Mouse (Mus musculus) midbrain, embryonic 13.5 days (tissue): ENCODE results near the gene Bcap29. TPM values are rescaled to one million over a fixed set of nuclear protein-coding genes. Genes with fewer than 3 reads are reported as not detected.

Source experiments
- ATAC-seq: fragments of 200-750 bp; cut with Nextera tagmentation; 2 replicates; pipeline ENCODE4 v1.8.0; 2017; ENCODE audit warnings: mild to moderate bottlenecking, moderate TSS enrichment, moderate library complexity
- H3K27ac ChIP-seq: fragments of 300-500 bp; sonication (generic); 2 replicates; pipeline ENCODE4 v1.5.1; 2015; ENCODE audit warnings: inconsistent platforms, mild to moderate bottlenecking, moderate library complexity
- H3K27me3 ChIP-seq: fragments of 300-500 bp; sonication (generic); 2 replicates; pipeline ENCODE4 v1.6.1; 2015; ENCODE audit warnings: mild to moderate bottlenecking, inconsistent platforms
- H3K36me3 ChIP-seq: fragments of 300-500 bp; sonication (generic); 2 replicates; pipeline ENCODE4 v1.6.1; 2015; ENCODE audit warnings: mild to moderate bottlenecking, inconsistent platforms
- H3K4me1 ChIP-seq: fragments of 300-500 bp; sonication (generic); replicated peaks from 2 replicates; pipeline ENCODE4 v1.6.1; 2015; ENCODE audit warnings: inconsistent platforms
- H3K4me2 ChIP-seq: fragments of 300-500 bp; sonication (generic); replicated peaks from 2 replicates; pipeline ENCODE4 v1.6.1; 2015; ENCODE audit warnings: moderate library complexity, mild to moderate bottlenecking, inconsistent platforms
- H3K4me3 ChIP-seq: fragments of 300-500 bp; sonication (generic); replicated peaks from 2 replicates; pipeline ENCODE4 v1.5.1; 2015; ENCODE audit warnings: mild to moderate bottlenecking, inconsistent platforms
- H3K9ac ChIP-seq: fragments of 300-500 bp; sonication (generic); replicated peaks from 2 replicates; pipeline ENCODE4 v1.6.1; 2015; ENCODE audit warnings: mild to moderate bottlenecking, inconsistent platforms
- H3K9me3 ChIP-seq: fragments of 300-500 bp; sonication (generic); 2 replicates; pipeline ENCODE4 v1.6.1; 2016; ENCODE audit warnings: mild to moderate bottlenecking, inconsistent platforms
- WGBS: fragments of 180-500 bp; shearing (Covaris S2); methylation state at CpG from one replicate; pipeline ENCODE4 v1.1.7; 2015; 5-methylcytosine and 5-hydroxymethylcytosine counted together
- polyA plus RNA-seq: library from polyadenylated mRNA; unstranded; fragments of >200 nt; fragmentation: Nextera tagmentation; extraction: Ambion mirVana; gene quantifications from 2 replicates; pipeline ENCODE4 v1.2.1, GENCODE M21; 2015

Bcap29 gene
- polyA plus RNA-seq, 1 experiment from 2014 or later: 24.5 TPM

GRCm38 (mm10) chr12:31620106-31620505, 14.4 kb downstream of the Bcap29 start:
- no peak for ATAC-seq
- 87% methylated on average over 8 of the region's 8 CpGs for WGBS

DNA sequence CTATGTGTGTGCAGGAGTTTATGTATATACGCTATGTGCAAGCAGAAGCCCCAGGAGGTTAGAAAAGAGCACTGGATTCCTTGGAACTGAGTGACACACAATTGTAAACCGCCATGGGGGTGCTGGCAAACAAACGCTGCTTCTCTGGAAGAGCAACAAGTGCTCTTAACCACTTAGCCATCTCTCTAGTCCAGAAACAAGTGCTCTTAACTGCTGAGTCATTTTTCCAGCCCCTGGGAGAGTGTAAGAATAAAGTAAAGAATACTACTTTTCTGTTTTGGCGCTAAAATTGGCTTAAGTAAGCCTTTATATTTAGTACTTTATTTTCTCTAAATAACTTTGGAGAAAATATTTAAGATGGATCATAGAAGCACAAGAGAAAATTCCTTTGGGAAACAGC, 21.1 kb downstream of the Bcap29 start:
- Histone ChIP-seq H3K4me3 (no peak overlapping the region), H3K9me3 (no peaks in the 10 kb centered on the region), H3K27me3 (no peaks in the 10 kb centered on the region), H3K4me2 (no peak overlapping the region), H3K27ac (no peak overlapping the region), H3K9ac (no peak overlapping the region), H3K36me3 (peaks cover 6% of the 10 kb centered on the region; the same call in 1 of the 2 replicates), H3K4me1 (no peaks in the 10 kb centered on the region)
- ATAC-seq: no peak
- WGBS: 48% methylated on average over 4 of the region's 4 CpGs

More at GRCm38 (mm10) chr12:31620106-31620505, 14.4 kb downstream of the Bcap29 start:
- Histone ChIP-seq H3K27me3 (no peaks in the 10 kb centered on the region), H3K9ac (no peak overlapping the region), H3K4me2 (no peak overlapping the region), H3K36me3 (peaks cover 6% of the 10 kb centered on the region; the same call in 1 of the 2 replicates), H3K27ac (no peak overlapping the region), H3K4me1 (0 out of 2 replicates have a peak, but pooled peaks cover 2% of the 10 kb centered on the region), H3K9me3 (no peaks in the 10 kb centered on the region), H3K4me3 (no peak overlapping the region)

DNA sequence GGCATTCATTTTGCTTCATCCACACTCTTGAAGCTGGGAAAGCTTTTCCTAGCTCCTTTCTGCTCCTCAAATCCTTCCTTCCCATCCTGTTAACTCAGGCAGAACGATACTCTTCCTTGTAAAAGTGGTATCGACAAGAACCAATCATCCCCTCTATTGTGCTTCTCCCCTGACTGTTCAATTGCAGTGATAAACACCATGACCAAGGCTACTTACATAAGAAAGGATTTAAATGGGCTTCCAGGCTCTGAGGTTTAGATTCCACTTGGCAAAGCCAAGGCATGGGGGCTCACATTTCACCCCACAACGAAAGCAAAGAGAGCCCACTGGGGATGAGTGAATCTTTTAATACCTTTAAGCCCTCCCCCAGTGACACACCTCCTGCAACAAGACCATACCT, 26.3 kb downstream of the Bcap29 start:
- no peak overlapping the region for H3K4me3 ChIP-seq
- WGBS: 6% methylated on average over 3 of the region's 3 CpGs

DNA sequence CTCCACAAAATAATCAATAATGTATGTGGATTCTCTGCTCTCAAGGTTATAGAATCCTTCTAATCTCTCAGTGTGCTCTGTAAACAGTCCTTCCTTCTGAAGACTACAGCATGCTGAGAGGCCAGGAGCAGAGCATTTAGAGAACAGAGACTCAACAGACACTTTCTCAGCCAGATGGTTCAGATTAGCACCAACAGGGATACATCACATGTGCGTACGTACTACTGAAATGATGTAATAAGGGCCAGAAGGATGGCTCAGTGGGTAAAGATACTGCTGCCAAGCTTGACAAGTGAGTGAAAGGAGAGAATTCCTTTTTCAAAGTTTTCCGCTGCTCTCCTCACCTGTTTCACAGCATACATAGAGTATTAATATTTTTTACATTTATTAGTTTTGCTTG, 29.6 kb downstream of the Bcap29 start:
- H3K4me1 ChIP-seq: no peaks in the 10 kb centered on the region
- WGBS: 86% methylated on average over 3 of the region's 3 CpGs
- H3K27ac ChIP-seq: no peak overlapping the region
- H3K36me3 ChIP-seq: no peaks in the 10 kb centered on the region
- H3K4me3 ChIP-seq: no peak overlapping the region
- H3K9me3 ChIP-seq: no peaks in the 10 kb centered on the region
- no peak for ATAC-seq
- H3K9ac ChIP-seq: no peak overlapping the region
- H3K4me2 ChIP-seq: no peak overlapping the region
- H3K27me3 ChIP-seq: no peaks in the 10 kb centered on the region

More for the DNA sequence above, 26.3 kb downstream of the Bcap29 start:
- no peaks in the 10 kb centered on the region for H3K27me3 ChIP-seq
- no peak overlapping the region for H3K4me2 ChIP-seq
- H3K36me3 ChIP-seq: no peaks in the 10 kb centered on the region
- ATAC-seq: no peak
- no peak overlapping the region for H3K9ac ChIP-seq
- H3K27ac ChIP-seq: no peak overlapping the region
- H3K9me3 ChIP-seq: no peaks in the 10 kb centered on the region
- H3K4me1 ChIP-seq: no peaks in the 10 kb centered on the region

DNA sequence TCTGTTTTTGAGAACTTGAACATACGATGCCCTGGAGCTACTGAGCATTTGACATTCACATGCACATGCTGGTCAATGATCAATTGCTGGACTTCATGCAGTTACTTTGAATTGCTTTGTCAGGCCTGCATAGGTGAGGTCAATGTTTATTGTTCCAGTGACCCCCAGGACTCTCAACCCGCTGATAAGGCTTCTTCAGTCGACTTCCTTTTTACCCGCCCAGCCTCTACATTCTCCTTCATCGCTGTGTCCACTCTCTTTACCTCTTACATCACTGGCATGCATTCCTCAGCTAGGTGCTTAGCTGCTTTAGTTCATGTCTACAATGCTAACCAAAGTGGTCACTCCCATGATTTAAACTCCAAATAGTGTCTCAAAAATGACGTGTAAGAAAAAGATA, 30.9 kb downstream of the Bcap29 start:
- Histone ChIP-seq H3K27me3 (no peaks in the 10 kb centered on the region), H3K4me3 (no peak overlapping the region), H3K9me3 (no peaks in the 10 kb centered on the region), H3K4me2 (no peak overlapping the region), H3K27ac (no peak overlapping the region), H3K36me3 (no peaks in the 10 kb centered on the region), H3K4me1 (no peaks in the 10 kb centered on the region), H3K9ac (no peak overlapping the region)
- no peak for ATAC-seq
- 81% methylated on average over 6 of the region's 6 CpGs for WGBS

DNA sequence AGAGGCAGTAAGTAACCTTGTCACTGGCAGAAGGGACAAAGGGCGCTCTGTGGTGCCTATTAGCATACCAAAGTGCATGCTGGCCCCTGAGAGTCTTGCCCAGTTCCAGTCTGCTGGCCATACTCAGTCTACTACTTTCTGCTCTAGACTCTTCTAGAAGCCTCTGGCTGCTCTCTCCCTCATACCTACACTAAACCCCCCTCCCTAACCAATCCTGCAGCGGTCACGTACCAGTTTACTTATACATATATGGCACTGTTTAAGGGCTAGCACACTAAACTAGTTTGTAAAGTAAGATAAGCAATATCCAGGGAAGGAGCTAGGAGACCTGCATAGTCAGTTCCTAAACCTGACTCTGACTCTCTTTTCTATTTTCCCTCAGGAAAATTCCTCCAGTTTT, 40.2 kb downstream of the Bcap29 start:
- Histone ChIP-seq H3K4me1 (no peaks in the 10 kb centered on the region), H3K4me3 (no peak overlapping the region), H3K4me2 (no peak overlapping the region), H3K27me3 (no peaks in the 10 kb centered on the region), H3K27ac (no peak overlapping the region), H3K9ac (no peak overlapping the region), H3K36me3 (no peaks in the 10 kb centered on the region), H3K9me3 (no peaks in the 10 kb centered on the region; the same call in 1 of the 2 replicates)
- no peak for ATAC-seq
- WGBS: 72% methylated on average over 3 of the region's 3 CpGs

- no peak for ATAC-seq
- H3K4me1 ChIP-seq: no peaks in the 10 kb centered on the region
- H3K36me3 ChIP-seq: no peaks in the 10 kb centered on the region
- H3K27ac ChIP-seq: no peak overlapping the region
- no peaks in the 10 kb centered on the region for H3K27me3 ChIP-seq
- H3K9me3 ChIP-seq: no peaks in the 10 kb centered on the region; the same call in 1 of the 2 replicates
- H3K4me2 ChIP-seq: no peak overlapping the region
- no peak overlapping the region for H3K4me3 ChIP-seq
- no peak overlapping the region for H3K9ac ChIP-seq
- 34% methylated on average over 3 of the region's 3 CpGs for WGBS
Observed at GRCm38 (mm10) chr12:31592011-31592410, 42.4 kb downstream of the Bcap29 start.

DNA sequence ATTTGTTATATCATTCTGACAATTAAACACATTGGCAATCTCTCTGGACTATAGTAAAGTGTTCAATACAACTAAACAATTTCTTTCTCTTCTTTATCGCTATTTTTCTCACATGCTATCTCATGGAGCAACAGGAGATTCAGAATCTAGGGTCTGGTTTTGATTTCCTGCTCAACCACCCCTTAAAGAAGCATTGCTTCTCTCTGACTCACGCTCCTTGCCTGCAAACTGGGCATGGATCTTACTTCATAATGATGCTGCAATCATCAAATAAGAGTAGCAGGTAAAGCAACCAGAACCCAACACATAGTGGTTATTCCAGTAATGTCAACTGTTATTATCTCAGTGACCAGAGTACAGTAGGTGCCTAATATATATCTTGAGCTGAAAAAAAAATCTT, 50.7 kb downstream of the Bcap29 start:
- Histone ChIP-seq H3K4me3 (no peak overlapping the region), H3K9ac (no peak overlapping the region), H3K27me3 (no peaks in the 10 kb centered on the region), H3K4me2 (no peak overlapping the region), H3K27ac (no peak overlapping the region), H3K4me1 (peaks cover 10% of the 10 kb centered on the region; the same call in 1 of the 2 replicates), H3K36me3 (no peaks in the 10 kb centered on the region), H3K9me3 (no peaks in the 10 kb centered on the region)
- 90% methylated on average over 2 of the region's 2 CpGs for WGBS
- no peak for ATAC-seq

GRCm38 (mm10) chr12:31582081-31582480, 52.4 kb downstream of the Bcap29 start:
- no peak overlapping the region for H3K4me2 ChIP-seq
- ATAC-seq: no peak
- no peak overlapping the region for H3K4me3 ChIP-seq
- no peaks in the 10 kb centered on the region for H3K36me3 ChIP-seq
- no peak overlapping the region for H3K27ac ChIP-seq
- H3K4me1 ChIP-seq: peaks cover 10% of the 10 kb centered on the region; the same call in 1 of the 2 replicates
- WGBS: 93% methylated on average over 5 of the region's 5 CpGs
- H3K9ac ChIP-seq: no peak overlapping the region
- no peaks in the 10 kb centered on the region for H3K9me3 ChIP-seq
- no peaks in the 10 kb centered on the region for H3K27me3 ChIP-seq

- ATAC-seq: no peak; the same call in 1 of the 2 replicates
- Histone ChIP-seq H3K4me2 (no peak overlapping the region), H3K9ac (no peak overlapping the region), H3K4me1 (peaks cover 10% of the 10 kb centered on the region; the same call in 1 of the 2 replicates), H3K4me3 (no peak overlapping the region), H3K9me3 (no peaks in the 10 kb centered on the region), H3K36me3 (no peaks in the 10 kb centered on the region), H3K27ac (no peak overlapping the region), H3K27me3 (no peaks in the 10 kb centered on the region)
- 35% methylated on average over 7 of the region's 7 CpGs for WGBS
Observed at GRCm38 (mm10) chr12:31581319-31581810, 53.1 kb downstream of the Bcap29 start.

- no peak overlapping the region for H3K27ac ChIP-seq
- no peaks in the 10 kb centered on the region for H3K9me3 ChIP-seq
- H3K4me3 ChIP-seq: no peak overlapping the region
- peak; percentile 97 for ATAC-seq
- H3K4me1 ChIP-seq: peaks cover 10% of the 10 kb centered on the region; the same call in 1 of the 2 replicates
- H3K9ac ChIP-seq: no peak overlapping the region
- H3K4me2 ChIP-seq: no peak overlapping the region
- no peaks in the 10 kb centered on the region for H3K27me3 ChIP-seq
- WGBS: 72% methylated on average over 5 of the region's 5 CpGs
- H3K36me3 ChIP-seq: no peaks in the 10 kb centered on the region
Observed at GRCm38 (mm10) chr12:31580634-31581318, 53.7 kb downstream of the Bcap29 start.

DNA sequence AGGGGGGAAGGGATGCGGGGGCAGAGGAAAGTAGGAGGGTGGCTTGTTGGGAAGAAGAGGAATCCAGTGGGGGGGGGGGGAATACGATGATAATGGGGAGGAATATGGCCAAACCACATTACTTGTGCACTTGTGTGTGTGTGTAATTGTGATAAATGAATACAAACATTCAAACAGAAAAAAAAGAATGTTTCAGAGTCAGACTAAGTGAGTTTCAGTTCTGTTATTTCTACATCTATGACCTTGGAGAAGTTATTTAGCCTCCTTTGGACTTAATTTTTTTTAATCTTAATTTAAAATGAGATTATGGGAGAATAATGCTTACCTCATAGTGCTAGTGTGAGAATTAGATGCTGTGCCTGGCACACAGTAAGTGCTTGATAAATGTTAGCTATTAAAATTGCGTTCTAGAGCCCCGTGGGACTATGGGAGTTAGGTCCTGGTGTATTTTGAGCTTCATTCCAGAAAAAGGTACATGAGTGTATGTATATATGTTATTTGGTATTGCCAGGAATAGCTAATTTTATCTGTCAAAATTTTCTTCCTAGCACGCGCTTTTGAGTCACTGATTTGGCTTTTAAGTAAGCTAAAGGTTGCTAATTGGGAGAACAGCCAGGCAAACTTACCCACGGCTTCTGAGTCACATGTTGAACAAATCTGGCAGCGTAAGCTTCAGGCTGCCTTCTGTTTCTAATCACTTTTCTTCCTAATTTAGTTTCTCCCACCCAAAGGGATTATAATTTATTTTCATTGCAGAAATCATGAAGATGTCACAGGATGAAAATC, 55.6 kb downstream of the Bcap29 start:
- Histone ChIP-seq H3K27me3 (no peaks in the 10 kb centered on the region), H3K4me2 (no peak overlapping the region), H3K4me3 (no peak overlapping the region), H3K9ac (no peak overlapping the region), H3K36me3 (no peaks in the 10 kb centered on the region), H3K9me3 (no peaks in the 10 kb centered on the region), H3K27ac (no peak overlapping the region), H3K4me1 (peaks cover 10% of the 10 kb centered on the region; the same call in 1 of the 2 replicates)
- ATAC-seq: no peak
- 92% methylated on average over 8 of the region's 8 CpGs for WGBS
